Mouse (Mus musculus) brain, embryonic 18.5 days (tissue): ENCODE results near the gene Plxna2.

ENCODE experiments used
- DNase-seq: peaks from one replicate; pipeline ENCODE4 v3.0.0-alpha.2; 2012; ENCODE audit warnings: low read depth, low spot score

The Plxna2 gene

GRCm38 (mm10) chr1:194622677-194623076 is 4.7 kb downstream of the Plxna2 start:
- no peak for DNase-seq

GRCm38 (mm10) chr1:194623641-194624040 is 5.6 kb downstream of the Plxna2 start:
- no peak for DNase-seq

GRCm38 (mm10) chr1:194624411-194624810 is 6.4 kb downstream of the Plxna2 start:
- no peak for DNase-seq

- DNase-seq, result no peak
Observed at GRCm38 (mm10) chr1:194624973-194625372, 7.0 kb downstream of the Plxna2 start.

GRCm38 (mm10) chr1:194626109-194626508 is 8.1 kb downstream of the Plxna2 start:
- no peak for DNase-seq

GRCm38 (mm10) chr1:194627286-194627685 is 9.3 kb downstream of the Plxna2 start:
- DNase-seq, result no peak

GRCm38 (mm10) chr1:194629135-194629689 is 11.2 kb downstream of the Plxna2 start:
- no peak for DNase-seq

- no peak for DNase-seq
Observed at GRCm38 (mm10) chr1:194630498-194631056, 12.6 kb downstream of the Plxna2 start.

GRCm38 (mm10) chr1:194631574-194631973 is 13.6 kb downstream of the Plxna2 start:
- DNase-seq, result no peak

- no peak for DNase-seq
Observed at GRCm38 (mm10) chr1:194632029-194632428, 14.0 kb downstream of the Plxna2 start.

- no peak for DNase-seq
Observed at GRCm38 (mm10) chr1:194635411-194635810, 17.4 kb downstream of the Plxna2 start.

- no peak for DNase-seq
Observed at GRCm38 (mm10) chr1:194635942-194636341, 17.9 kb downstream of the Plxna2 start.

GRCm38 (mm10) chr1:194637391-194638304 is 19.6 kb downstream of the Plxna2 start:
- DNase-seq, result no peak

GRCm38 (mm10) chr1:194641601-194642301 is 23.7 kb downstream of the Plxna2 start:
- DNase-seq, result no peak

GRCm38 (mm10) chr1:194642302-194642787 is 24.3 kb downstream of the Plxna2 start:
- DNase-seq, result no peak

- no peak for DNase-seq
Observed at GRCm38 (mm10) chr1:194643930-194644329, 25.9 kb downstream of the Plxna2 start.

- no peak for DNase-seq
Observed at GRCm38 (mm10) chr1:194645898-194646297, 27.9 kb downstream of the Plxna2 start.

GRCm38 (mm10) chr1:194650076-194650475 is 32.1 kb downstream of the Plxna2 start:
- no peak for DNase-seq

GRCm38 (mm10) chr1:194650566-194650965 is 32.5 kb downstream of the Plxna2 start:
- no peak for DNase-seq

- no peak for DNase-seq
Observed at GRCm38 (mm10) chr1:194651987-194652386, 34.0 kb downstream of the Plxna2 start.

- no peak for DNase-seq
Observed at GRCm38 (mm10) chr1:194658459-194659160, 40.6 kb downstream of the Plxna2 start.
